Mouse (Mus musculus): ENCODE results near the gene Comtd1. TPM values are rescaled to one million over a fixed set of nuclear protein-coding genes. Genes with fewer than 3 reads are reported as not detected.

The Comtd1 gene
- polyA plus RNA-seq, 1 experiment from 2014 or later = 38.1 TPM

GRCm38 (mm10) chr14:21830876-21831767 lies 17.7 kb downstream of the Comtd1 start:
- Histone ChIP-seq H3K36me3 (peaks cover 34% of the 10 kb centered on the region), H3K27me3 (no peaks in the 10 kb centered on the region), H3K9ac (peak overlapping the region; percentile 99), H3K4me3 (peak overlapping the region; percentile 100), H3K4me1 (replicated peaks) (peaks cover 47% of the 10 kb centered on the region), H3K27ac (peak overlapping the region; percentile 99), H3K4me2 (peak overlapping the region; percentile 75), H3K9me3 (replicated peaks) (no peaks in the 10 kb centered on the region)
- WGBS = under 1% methylated on average over 73 of the region's 73 CpGs
- ATAC-seq (replicated peaks; ENCODE audit: insufficient number of reproducible peaks, insufficient read depth, low FRiP score, low read depth) = peak; percentile 97

DNA sequence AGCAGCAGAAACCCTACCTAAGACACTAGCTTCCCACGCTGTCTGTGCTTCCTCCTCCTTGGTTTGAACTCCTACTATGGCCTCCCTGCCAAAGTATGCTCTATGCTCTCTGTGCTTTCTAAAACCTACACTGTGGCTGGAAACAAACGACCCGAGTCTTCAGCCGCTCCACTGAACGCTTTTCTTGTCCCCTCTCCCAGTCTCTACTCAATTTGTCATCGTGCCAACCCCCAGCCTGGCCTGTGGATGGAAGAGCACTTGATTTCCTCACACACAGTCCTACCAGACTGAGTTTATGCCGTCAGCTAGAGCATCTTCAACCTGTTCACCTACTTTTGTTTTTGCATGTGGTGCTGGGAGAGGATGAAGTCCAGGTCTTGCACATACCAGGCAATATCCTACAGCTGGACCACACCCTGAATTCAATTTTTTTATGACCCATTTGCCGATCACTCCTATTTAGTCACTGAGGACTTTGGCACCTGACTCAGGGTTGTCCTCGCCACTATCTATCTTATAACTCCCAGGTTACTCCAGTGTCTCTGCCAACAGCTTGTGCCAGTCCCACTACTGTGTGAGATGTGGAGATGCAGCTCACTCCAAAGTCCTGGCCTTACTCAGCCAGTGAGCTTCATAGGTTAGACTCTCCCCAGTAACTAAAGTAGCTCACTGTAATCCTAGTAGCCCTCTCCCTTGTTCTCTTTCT lies 22.8 kb downstream of the Comtd1 start:
- Histone ChIP-seq H3K27ac (peak overlapping the region; percentile 98), H3K4me3 (no peak overlapping the region), H3K9me3 (replicated peaks) (no peaks in the 10 kb centered on the region), H3K4me2 (no peak overlapping the region), H3K27me3 (no peaks in the 10 kb centered on the region), H3K9ac (no peak overlapping the region), H3K4me1 (replicated peaks) (peaks cover 69% of the 10 kb centered on the region), H3K36me3 (no peaks in the 10 kb centered on the region)
- 56% methylated on average over 9 of the region's 9 CpGs for WGBS
- ATAC-seq (replicated peaks; ENCODE audit: insufficient number of reproducible peaks, insufficient read depth, low FRiP score, low read depth) = no peak

DNA sequence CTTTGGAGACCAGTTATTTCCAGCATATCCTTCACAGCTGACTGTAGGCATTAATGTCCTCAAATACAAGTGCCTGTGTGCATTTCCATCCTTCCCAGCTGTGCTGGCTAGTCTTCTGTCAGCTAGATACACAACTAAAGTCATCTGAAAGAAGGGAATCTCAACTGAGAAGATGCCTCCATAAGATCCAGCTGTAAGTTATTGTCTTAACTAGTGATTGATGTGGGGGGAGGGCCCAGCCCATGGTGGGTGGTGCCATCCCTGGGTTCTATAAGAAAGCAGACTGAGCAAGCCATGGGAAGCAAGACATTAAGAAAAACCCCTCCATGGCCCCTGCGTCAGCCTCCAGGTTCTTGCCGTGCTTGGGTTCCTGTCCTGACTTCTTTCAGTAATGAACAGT lies 23.8 kb downstream of the Comtd1 start, which contains the start of gene Vdac2:
TSS of gene Vdac2 (plus strand) at position 301 of the 400 bp plus-strand sequence.
- Histone ChIP-seq H3K9ac (no peak within 1 kb of the TSS), H3K27ac (peak within 1 kb of the TSS; percentile 98), H3K4me3 (no peak within 1 kb of the TSS), H3K9me3 (replicated peaks) (no peaks in the 10 kb centered on the region), H3K4me2 (no peak within 1 kb of the TSS), H3K4me1 (replicated peaks) (peaks cover 63% of the 10 kb centered on the region), H3K27me3 (no peaks in the 10 kb centered on the region), H3K36me3 (no peaks in the 10 kb centered on the region)
- 84% methylated on average over 2 of the region's 2 CpGs for WGBS
- ATAC-seq (replicated peaks; ENCODE audit: insufficient number of reproducible peaks, insufficient read depth, low FRiP score, low read depth) = no peak

GRCm38 (mm10) chr14:21823897-21824296 lies 24.9 kb downstream of the Comtd1 start:
- H3K9me3 ChIP-seq (replicated peaks) = no peaks in the 10 kb centered on the region
- no peak overlapping the region for H3K9ac ChIP-seq
- peak overlapping the region; percentile 98 for H3K27ac ChIP-seq
- no peaks in the 10 kb centered on the region for H3K27me3 ChIP-seq
- no peaks in the 10 kb centered on the region for H3K36me3 ChIP-seq
- H3K4me1 ChIP-seq (replicated peaks) = peaks cover 58% of the 10 kb centered on the region
- 25% methylated on average over 7 of the region's 7 CpGs for WGBS
- H3K4me2 ChIP-seq = no peak overlapping the region
- H3K4me3 ChIP-seq = no peak overlapping the region
- peak; percentile 65 for ATAC-seq (replicated peaks; ENCODE audit: insufficient number of reproducible peaks, insufficient read depth, low FRiP score, low read depth)

DNA sequence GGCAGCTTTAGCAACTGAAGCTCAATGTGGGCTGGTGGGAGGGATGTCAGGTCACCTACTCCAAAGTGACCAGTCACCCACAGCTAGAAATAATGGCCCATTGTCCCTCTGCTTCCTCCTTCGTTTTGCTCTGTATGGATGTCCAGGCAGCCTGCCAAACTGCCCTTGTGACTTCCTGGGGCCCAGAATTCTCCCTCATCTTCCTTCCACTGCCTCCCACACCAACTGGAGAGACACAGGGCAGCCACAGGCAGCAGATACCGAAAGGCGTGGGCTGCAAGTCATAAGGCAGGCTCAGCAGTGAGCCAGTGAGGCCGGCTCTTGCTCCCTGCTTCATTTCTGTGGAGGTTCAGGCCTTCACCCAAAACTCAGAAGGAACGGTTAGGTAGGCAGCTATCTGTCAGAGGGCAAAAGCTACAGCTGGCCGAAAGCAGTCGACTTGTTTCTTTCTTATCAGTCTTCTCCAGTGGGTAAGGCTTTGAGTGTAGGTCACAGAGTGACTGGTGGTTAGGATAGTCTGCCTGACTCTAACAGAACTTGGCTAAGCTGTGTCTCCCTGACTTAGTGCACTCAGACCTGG lies 25.9 kb downstream of the Comtd1 start:
- Histone ChIP-seq H3K27ac (peak overlapping the region; percentile 98), H3K9ac (peak overlapping the region; percentile 34; the same call in 1 of the 2 replicates), H3K4me1 (replicated peaks) (peaks cover 58% of the 10 kb centered on the region), H3K27me3 (no peaks in the 10 kb centered on the region), H3K9me3 (replicated peaks) (no peaks in the 10 kb centered on the region), H3K36me3 (no peaks in the 10 kb centered on the region), H3K4me3 (no peak overlapping the region), H3K4me2 (peak overlapping the region; percentile 38)
- 4% methylated on average over 7 of the region's 7 CpGs for WGBS
- peak; percentile 71 for ATAC-seq (replicated peaks; ENCODE audit: insufficient number of reproducible peaks, insufficient read depth, low FRiP score, low read depth)

DNA sequence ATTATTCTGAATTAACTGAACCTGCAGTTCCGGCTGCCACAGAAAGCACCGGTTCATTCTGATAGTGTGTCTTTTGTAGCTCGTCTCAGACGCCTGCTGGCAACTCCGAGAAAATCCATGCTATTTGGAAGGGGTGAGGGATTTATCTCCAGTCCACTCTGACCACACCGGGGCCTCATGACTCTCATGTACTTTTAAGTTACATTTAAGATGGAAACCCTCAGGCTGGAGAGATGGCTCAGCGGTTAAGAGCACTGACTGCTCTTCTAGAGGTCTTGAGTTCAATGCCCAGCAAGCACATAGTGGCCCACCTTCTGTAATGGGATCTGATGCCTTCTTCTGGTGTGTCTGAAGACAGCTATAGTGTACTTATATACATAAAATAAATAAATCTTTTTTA lies 26.5 kb downstream of the Comtd1 start:
- 39% methylated on average over 7 of the region's 7 CpGs for WGBS
- Histone ChIP-seq H3K27me3 (no peaks in the 10 kb centered on the region), H3K4me2 (no peak overlapping the region), H3K9me3 (replicated peaks) (no peaks in the 10 kb centered on the region), H3K27ac (peak overlapping the region; percentile 98), H3K9ac (no peak overlapping the region), H3K4me1 (replicated peaks) (peaks cover 58% of the 10 kb centered on the region), H3K4me3 (no peak overlapping the region), H3K36me3 (no peaks in the 10 kb centered on the region)
- no peak for ATAC-seq (replicated peaks; ENCODE audit: insufficient number of reproducible peaks, insufficient read depth, low FRiP score, low read depth)

GRCm38 (mm10) chr14:21820880-21821505 lies 27.8 kb downstream of the Comtd1 start:
- Histone ChIP-seq H3K36me3 (no peaks in the 10 kb centered on the region), H3K9me3 (replicated peaks) (no peaks in the 10 kb centered on the region), H3K4me1 (replicated peaks) (peaks cover 45% of the 10 kb centered on the region), H3K27me3 (no peaks in the 10 kb centered on the region), H3K27ac (no peak overlapping the region), H3K4me3 (no peak overlapping the region), H3K4me2 (no peak overlapping the region), H3K9ac (no peak overlapping the region)
- no peak for ATAC-seq (replicated peaks; ENCODE audit: insufficient number of reproducible peaks, insufficient read depth, low FRiP score, low read depth)
- WGBS = 85% methylated on average over 4 of the region's 4 CpGs

DNA sequence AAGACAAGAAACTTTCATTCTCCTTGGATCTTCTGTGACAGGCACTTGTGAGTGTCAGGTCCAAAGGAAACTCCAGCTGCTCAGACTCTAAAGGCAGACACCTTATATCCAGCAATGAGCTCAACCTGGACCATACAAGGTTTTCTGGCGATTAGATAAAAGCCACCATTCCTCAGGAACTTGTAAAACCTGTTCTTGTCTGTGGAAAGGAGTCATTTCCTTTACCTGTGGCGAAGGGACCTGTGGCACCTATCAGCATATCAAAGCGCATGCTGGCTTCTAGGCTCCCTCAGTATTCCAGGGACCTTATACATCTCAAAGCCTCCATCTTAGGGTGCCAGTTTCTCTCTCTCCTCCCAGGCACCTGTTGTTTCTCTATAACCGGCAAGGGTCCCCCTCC lies 31.3 kb downstream of the Comtd1 start:
- no peak for ATAC-seq (replicated peaks; ENCODE audit: insufficient number of reproducible peaks, insufficient read depth, low FRiP score, low read depth)
- Histone ChIP-seq H3K36me3 (no peaks in the 10 kb centered on the region), H3K4me1 (replicated peaks) (peaks cover 20% of the 10 kb centered on the region), H3K9me3 (replicated peaks) (no peaks in the 10 kb centered on the region), H3K27ac (no peak overlapping the region), H3K9ac (no peak overlapping the region), H3K27me3 (no peaks in the 10 kb centered on the region), H3K4me3 (no peak overlapping the region), H3K4me2 (no peak overlapping the region)
- 55% methylated on average over 4 of the region's 4 CpGs for WGBS

GRCm38 (mm10) chr14:21816255-21816654 lies 32.5 kb downstream of the Comtd1 start:
- H3K36me3 ChIP-seq = no peaks in the 10 kb centered on the region
- no peak for ATAC-seq (replicated peaks; ENCODE audit: insufficient number of reproducible peaks, insufficient read depth, low FRiP score, low read depth)
- H3K27me3 ChIP-seq = no peaks in the 10 kb centered on the region
- H3K4me1 ChIP-seq (replicated peaks) = peaks cover 25% of the 10 kb centered on the region
- no peak overlapping the region for H3K27ac ChIP-seq
- no peaks in the 10 kb centered on the region for H3K9me3 ChIP-seq (replicated peaks)
- no peak overlapping the region for H3K4me2 ChIP-seq
- no peak overlapping the region for H3K4me3 ChIP-seq
- 45% methylated on average over 3 of the region's 3 CpGs for WGBS
- H3K9ac ChIP-seq = no peak overlapping the region

DNA sequence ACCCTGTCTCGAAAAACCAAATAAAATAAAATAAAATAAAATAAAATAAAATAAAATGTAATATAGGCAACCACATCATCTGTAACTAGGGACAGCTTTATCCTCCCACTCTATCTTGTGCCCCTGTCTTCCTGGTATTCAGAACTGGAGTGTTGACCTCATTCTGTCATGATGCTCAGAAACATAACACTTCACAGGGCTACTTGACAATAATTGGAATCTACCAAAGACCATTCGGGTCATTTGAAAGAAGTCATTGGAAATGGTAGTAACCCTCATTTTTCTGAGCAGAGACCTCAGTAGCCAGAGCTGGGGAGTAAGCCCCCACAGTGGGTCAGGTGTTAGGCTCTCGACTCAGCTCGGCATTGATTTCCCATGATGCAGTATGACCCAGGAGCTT lies 34.2 kb downstream of the Comtd1 start:
- H3K4me2 ChIP-seq = no peak overlapping the region
- H3K27ac ChIP-seq = no peak overlapping the region
- H3K4me1 ChIP-seq (replicated peaks) = peaks cover 21% of the 10 kb centered on the region
- no peaks in the 10 kb centered on the region for H3K27me3 ChIP-seq
- 90% methylated on average over 4 of the region's 4 CpGs for WGBS
- H3K4me3 ChIP-seq = no peak overlapping the region
- no peak overlapping the region for H3K9ac ChIP-seq
- no peaks in the 10 kb centered on the region for H3K9me3 ChIP-seq (replicated peaks)
- no peak for ATAC-seq (replicated peaks; ENCODE audit: insufficient number of reproducible peaks, insufficient read depth, low FRiP score, low read depth)
- H3K36me3 ChIP-seq = no peaks in the 10 kb centered on the region

DNA sequence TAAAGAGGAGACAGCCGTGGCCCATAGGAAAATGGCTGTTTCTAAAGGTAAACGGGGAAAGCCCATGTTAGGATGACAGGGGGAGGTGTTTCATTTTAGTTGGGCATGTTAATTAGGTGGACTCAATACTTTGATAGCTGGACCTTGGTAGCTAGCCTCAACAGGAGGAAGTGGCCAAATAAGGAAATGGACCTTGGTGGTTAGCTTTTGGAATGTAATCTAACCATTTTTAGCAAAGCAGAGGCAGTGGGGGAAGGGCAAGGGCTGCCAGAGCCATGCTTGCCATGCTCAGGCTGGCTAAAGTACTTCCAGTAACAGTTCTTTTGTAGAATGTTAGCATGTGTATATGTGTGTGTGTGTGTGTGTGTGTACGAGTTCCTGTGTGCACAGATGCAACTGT lies 34.9 kb downstream of the Comtd1 start:
- Histone ChIP-seq H3K27ac (0 out of 2 replicates have a peak overlapping the region, but pooled peaks have one; percentile 25), H3K9ac (no peak overlapping the region), H3K4me3 (no peak overlapping the region), H3K27me3 (no peaks in the 10 kb centered on the region), H3K36me3 (no peaks in the 10 kb centered on the region), H3K4me1 (replicated peaks) (peaks cover 21% of the 10 kb centered on the region), H3K4me2 (no peak overlapping the region), H3K9me3 (replicated peaks) (no peaks in the 10 kb centered on the region)
- 60% methylated on average over 3 of the region's 3 CpGs for WGBS
- ATAC-seq (replicated peaks; ENCODE audit: insufficient number of reproducible peaks, insufficient read depth, low FRiP score, low read depth) = no peak
